Mouse (Mus musculus): ENCODE results near the gene 2310079G19Rik.

2310079G19Rik gene

GRCm38 (mm10) chr16:88627566-88627965 is at the start of gene 2310079G19Rik:
TSS of gene 2310079G19Rik (minus strand) at chr16:88627666.
- no peak for DNase-seq (ENCODE audit: low read depth, low spot score)

- DNase-seq (ENCODE audit: low read depth, low spot score): no peak
Observed at GRCm38 (mm10) chr16:88671571-88671970, 44.1 kb upstream of the 2310079G19Rik start, which contains the start of gene Krtap27-1. TSS of gene Krtap27-1 (minus strand) at chr16:88671671.

GRCm38 (mm10) chr16:88657426-88657825 is 30.0 kb upstream of the 2310079G19Rik start:
- no peak for DNase-seq (ENCODE audit: low read depth, low spot score)

GRCm38 (mm10) chr16:88651952-88652351 is 24.5 kb upstream of the 2310079G19Rik start:
- DNase-seq (ENCODE audit: low read depth, low spot score): no peak

- DNase-seq (ENCODE audit: low read depth, low spot score): no peak
Observed at GRCm38 (mm10) chr16:88651082-88651481, 23.6 kb upstream of the 2310079G19Rik start.

GRCm38 (mm10) chr16:88647358-88647846 is 19.9 kb upstream of the 2310079G19Rik start, which contains the start of gene Krtap26-1:
TSS of gene Krtap26-1 (minus strand) at chr16:88647796.
- no peak for DNase-seq (ENCODE audit: low read depth, low spot score)

- DNase-seq (ENCODE audit: low read depth, low spot score): no peak
Observed at GRCm38 (mm10) chr16:88646366-88647111, 19.1 kb upstream of the 2310079G19Rik start.

- no peak for DNase-seq (ENCODE audit: low read depth, low spot score)
Observed at GRCm38 (mm10) chr16:88640053-88640452, 12.6 kb upstream of the 2310079G19Rik start.

GRCm38 (mm10) chr16:88635142-88635541 is 7.7 kb upstream of the 2310079G19Rik start:
- no peak for DNase-seq (ENCODE audit: low read depth, low spot score)

GRCm38 (mm10) chr16:88631474-88631873 is 4.0 kb upstream of the 2310079G19Rik start:
- no peak for DNase-seq (ENCODE audit: low read depth, low spot score)

GRCm38 (mm10) chr16:88612712-88613111 is 14.8 kb downstream of the 2310079G19Rik start:
- no peak for DNase-seq (ENCODE audit: low read depth, low spot score)

GRCm38 (mm10) chr16:88611922-88612321 is 15.5 kb downstream of the 2310079G19Rik start, which contains the start of gene Krtap24-1:
TSS of gene Krtap24-1 (minus strand) at chr16:88612279.
- DNase-seq (ENCODE audit: low read depth, low spot score): no peak

- DNase-seq (ENCODE audit: low read depth, low spot score): no peak
Observed at GRCm38 (mm10) chr16:88604570-88604969, 22.9 kb downstream of the 2310079G19Rik start.

- no peak for DNase-seq (ENCODE audit: low read depth, low spot score)
Observed at GRCm38 (mm10) chr16:88602464-88602863, 25.0 kb downstream of the 2310079G19Rik start.

- no peak for DNase-seq (ENCODE audit: low read depth, low spot score)
Observed at GRCm38 (mm10) chr16:88600303-88600702, 27.2 kb downstream of the 2310079G19Rik start.

- DNase-seq (ENCODE audit: low read depth, low spot score): no peak
Observed at GRCm38 (mm10) chr16:88599504-88600237, 27.8 kb downstream of the 2310079G19Rik start.

GRCm38 (mm10) chr16:88592758-88593157 is 34.7 kb downstream of the 2310079G19Rik start:
- DNase-seq (ENCODE audit: low read depth, low spot score): no peak

GRCm38 (mm10) chr16:88583338-88583737 is 44.1 kb downstream of the 2310079G19Rik start:
- DNase-seq (ENCODE audit: low read depth, low spot score): no peak
